Comparison of ENCODE assay signal across 13 mouse cellular contexts in genomic region chr2:91033000-91033399, GRCm38 (mm10). TPM values are rescaled to one million over a fixed set of nuclear protein-coding genes. Genes with fewer than 3 reads are reported as not detected.
DNase-seq lines count a peak whose midpoint lies in the region; ATAC-seq and TF ChIP-seq lines count a peak whose summit lies in the region.
"Had no signal": no experiment of that assay in that cellular context is flagged by ENCODE, and none has a peak within 500 bp of the region (broad histone marks: within the 10 kb centered on the region; RNA-seq: fewer than 3 reads in every experiment).

No protein-coding gene starts in this region.

- H3K4me2 ChIP-seq in kidney, postnatal 0 days (ENCODE audit: low read length) = no peak overlapping the region
- no peak overlapping the region for H3K4me2 ChIP-seq in forebrain, embryonic 12.5 days
- H3K4me2 ChIP-seq: forebrain, embryonic 15.5 days; hindbrain, embryonic 15.5 days; neural tube, embryonic 12.5 days had no signal

- in situ Hi-C loops in ES-E14 (cut with MboI; ENCODE audit: low sequenced_read_pairs in 2 of 2, unreplicated experiment in 2 of 2) = no loop called here

- H3K9me3 ChIP-seq in kidney, postnatal 0 days (replicated peaks; ENCODE audit: low read length) = no peaks in the 10 kb centered on the region
- H3K9me3 ChIP-seq in ES-E14 (ENCODE audit: control insufficient read depth, insufficient read depth, low read depth, low read length) = no peaks in the 10 kb centered on the region
- H3K9me3 ChIP-seq in forebrain, embryonic 12.5 days = no peaks in the 10 kb centered on the region
- H3K9me3 ChIP-seq: forebrain, embryonic 15.5 days; heart, embryonic 10.5 days; hindbrain, embryonic 15.5 days; neural tube, embryonic 12.5 days had no signal

- DNase-seq in kidney, postnatal 0 days (ENCODE audit: low spot score) = peak; percentile 37
- DNase-seq in kidney, postnatal 4 days = no peak
- no peak for DNase-seq in ES-E14 (ENCODE audit: low read depth, low spot score)
- no peak for DNase-seq in left cerebral cortex, adult 9 months (ENCODE audit: low spot score in 2 of 2)
- DNase-seq: kidney, postnatal 36 days; right cerebral cortex, postnatal 14 days had no signal

- no peaks in the 10 kb centered on the region; the same call in 1 of the 2 replicates for H3K4me1 ChIP-seq in kidney, postnatal 0 days (replicated peaks; ENCODE audit: insufficient read depth, low read length)
- no peaks in the 10 kb centered on the region; a peak in 1 of 4 replicates for H3K4me1 ChIP-seq in ES-E14 (ENCODE audit: control insufficient read depth in 2 of 2, insufficient read depth in 2 of 2, low read length in 2 of 2, poor library complexity in 1 of 2)
- H3K4me1 ChIP-seq in forebrain, embryonic 12.5 days = peaks cover 2% of the 10 kb centered on the region; the same call in 1 of the 2 replicates
- H3K4me1 ChIP-seq: forebrain, embryonic 15.5 days; hindbrain, embryonic 15.5 days had no signal

- no peak overlapping the region for H3K9ac ChIP-seq in kidney, postnatal 0 days (ENCODE audit: low read depth, low read length)
- peak overlapping the region; percentile 40; the same call in 1 of the 2 replicates for H3K9ac ChIP-seq in ES-E14 (ENCODE audit: insufficient read depth, low read depth, low read length, poor library complexity, severe bottlenecking)
- no peak overlapping the region for H3K9ac ChIP-seq in forebrain, embryonic 12.5 days
- H3K9ac ChIP-seq: forebrain, embryonic 15.5 days; hindbrain, embryonic 15.5 days; neural tube, embryonic 12.5 days had no signal

- H3K79me2 ChIP-seq in C2C12 (ENCODE audit: control insufficient read depth, insufficient read depth) = peaks cover 10% of the 10 kb centered on the region

- no peak overlapping the region for H3ac ChIP-seq in C2C12 (ENCODE audit: control insufficient read depth, insufficient read length, low read depth)

- WGBS in kidney, postnatal 0 days = 21% methylated on average over 3 of the region's 3 CpGs
- WGBS in forebrain, embryonic 12.5 days = 23% methylated on average over 3 of the region's 3 CpGs

- peak; percentile 55 for TF ChIP-seq CTCF in kidney, postnatal 0 days (IDR thresholded peaks at IDR 0.05; ENCODE audit: low read depth)
- no peak for TF ChIP-seq CTCF in C2C12 (IDR thresholded peaks at IDR 0.05; ENCODE audit: control insufficient read depth, insufficient read depth, insufficient read length)

- H3K4me3 ChIP-seq in kidney, postnatal 0 days (replicated peaks; ENCODE audit: low read depth, low read length) = no peak overlapping the region
- H3K4me3 ChIP-seq in C2C12 (ENCODE audit: insufficient read depth, poor library complexity, severe bottlenecking) (no peak overlapping the region), ES-E14 (ENCODE audit: insufficient read depth in 1 of 2, low read depth in 1 of 2, low read length in 2 of 2, poor library complexity in 1 of 2, severe bottlenecking in 1 of 2) (no peak overlapping the region)
- no peak overlapping the region for H3K4me3 ChIP-seq in forebrain, embryonic 12.5 days (replicated peaks)
- H3K4me3 ChIP-seq: forebrain, embryonic 15.5 days; heart, embryonic 10.5 days; hindbrain, embryonic 15.5 days; neural tube, embryonic 12.5 days had no signal

- H3K79me3 ChIP-seq in C2C12 (ENCODE audit: low read depth) = no peaks in the 10 kb centered on the region

- no peaks in the 10 kb centered on the region for H3K27me3 ChIP-seq in kidney, postnatal 0 days (ENCODE audit: insufficient read depth, low read length)
- no peaks in the 10 kb centered on the region for H3K27me3 ChIP-seq in C2C12 (ENCODE audit: control insufficient read depth, insufficient read depth, insufficient read length)
- H3K27me3 ChIP-seq in forebrain, embryonic 12.5 days = no peaks in the 10 kb centered on the region
- H3K27me3 ChIP-seq: forebrain, embryonic 15.5 days; hindbrain, embryonic 15.5 days; neural tube, embryonic 12.5 days had no signal

- no peaks in the 10 kb centered on the region for H3K36me3 ChIP-seq in kidney, postnatal 0 days (ENCODE audit: insufficient read depth, low read length)
- H3K36me3 ChIP-seq in C2C12 (ENCODE audit: control insufficient read depth, insufficient read depth) (no peaks in the 10 kb centered on the region), ES-E14 (ENCODE audit: control insufficient read depth, insufficient read depth, low read length, poor library complexity, severe bottlenecking) (no peaks in the 10 kb centered on the region)
- H3K36me3 ChIP-seq in forebrain, embryonic 12.5 days (replicated peaks) = no peaks in the 10 kb centered on the region
- H3K36me3 ChIP-seq: forebrain, embryonic 15.5 days; heart, embryonic 10.5 days; hindbrain, embryonic 15.5 days; neural tube, embryonic 12.5 days had no signal

- ATAC-seq in kidney, postnatal 0 days (replicated peaks; ENCODE audit: low FRiP score, low read depth) = no peak
- ATAC-seq in granulocyte monocyte progenitor cell, adult 5-6 weeks (replicated peaks; ENCODE audit: poor library complexity, severe bottlenecking) = peak; percentile 60; the same call in 1 of the 2 replicates
- ATAC-seq in forebrain, embryonic 12.5 days (ENCODE audit: low FRiP score) = no peak
- ATAC-seq: forebrain, embryonic 15.5 days had no signal

- H3K27ac ChIP-seq in kidney, postnatal 0 days = no peak overlapping the region
- no peak overlapping the region for H3K27ac ChIP-seq in ES-E14 (ENCODE audit: insufficient read depth, low read depth, low read length, poor library complexity, severe bottlenecking)
- H3K27ac ChIP-seq in forebrain, embryonic 12.5 days = no peak overlapping the region
- H3K27ac ChIP-seq: forebrain, embryonic 15.5 days; heart, embryonic 10.5 days; hindbrain, embryonic 15.5 days; neural tube, embryonic 12.5 days had no signal

TF ChIP-seq in C2C12, 6 proteins besides CTCF, POLR2A, EP300 and RAD21:
- peak; percentile 73 for TF ChIP-seq USF1 (IDR thresholded peaks at IDR 0.05; ENCODE audit: low read depth)
- TF ChIP-seq FOSL1 (IDR thresholded peaks at IDR 0.05; ENCODE audit: insufficient read depth, low read length, poor library complexity, severe bottlenecking) = no peak
- no peak for TF ChIP-seq MYOD1 (IDR thresholded peaks at IDR 0.05; ENCODE audit: control insufficient read depth, insufficient read length, low read depth)
- no peak for TF ChIP-seq CEBPB (IDR thresholded peaks at IDR 0.05; ENCODE audit: low read depth)
- TF ChIP-seq MAX (IDR thresholded peaks at IDR 0.05) = peak; percentile 87

TF ChIP-seq in ES-E14, 5 proteins besides CTCF, POLR2A, EP300 and RAD21:
- TF ChIP-seq ZC3H11A (IDR thresholded peaks at IDR 0.05; ENCODE audit: borderline replicate concordance, low read depth, low read length) (no peak), ZNF384 (IDR thresholded peaks at IDR 0.05; ENCODE audit: low read depth, low read length) (no peak), HCFC1 (IDR thresholded peaks at IDR 0.05; ENCODE audit: borderline replicate concordance, insufficient read depth, low read length) (no peak)
TF ChIP-seq in ES-E14: peak in this region for 0.

RNA-seq across cellular contexts. Expression of gene Rapsn, which starts 2.4 kb away (rescaled TPM):
- 5.7 and 6.1 TPM in 2 replicates for polyA plus RNA-seq in kidney, postnatal 0 days (2015; fragmentation: Nextera tagmentation; extraction: Ambion mirVana)
- 122 TPM for polyA plus RNA-seq in C2C12 (2012; fragmentation: generic; extraction: Trizol)
- 1.1 and 2.4 TPM in 2 replicates for total RNA-seq in ES-E14 (2012; rRNA removed)
- total RNA-seq in granulocyte monocyte progenitor cell, adult 5-6 weeks (2014; fragmentation: Nextera tagmentation) = 1.5 and 8.2 TPM in 2 replicates
- total RNA-seq in granulocyte monocyte progenitor cell, adult 5-6 weeks (2017) = 0.39 TPM in 1 of 2 replicates, not detected in the other
- 1.9 and 2.6 TPM in 2 replicates for polyA plus RNA-seq in forebrain, embryonic 12.5 days (2016; fragmentation: Nextera tagmentation; extraction: Ambion mirVana)

RNA-seq across cellular contexts. Expression of gene Psmc3, which starts 20.8 kb away (rescaled TPM):
- polyA plus RNA-seq in kidney, postnatal 0 days (2015; fragmentation: Nextera tagmentation; extraction: Ambion mirVana) = 287 and 307 TPM in 2 replicates
- polyA plus RNA-seq in C2C12 (2012; fragmentation: generic; extraction: Trizol) = 367 TPM
- total RNA-seq in ES-E14 (2012; rRNA removed) = 226 and 262 TPM in 2 replicates
- 155 and 159 TPM in 2 replicates for total RNA-seq in granulocyte monocyte progenitor cell, adult 5-6 weeks (2014; fragmentation: Nextera tagmentation)
- total RNA-seq in granulocyte monocyte progenitor cell, adult 5-6 weeks (2017) = 282 TPM in 2 replicates
- 294 and 301 TPM in 2 replicates for polyA plus RNA-seq in forebrain, embryonic 12.5 days (2016; fragmentation: Nextera tagmentation; extraction: Ambion mirVana)

RNA-seq across cellular contexts. Expression of gene Slc39a13, which starts 37.2 kb away (rescaled TPM):
- 39.9 and 41.8 TPM in 2 replicates for polyA plus RNA-seq in kidney, postnatal 0 days (2015; fragmentation: Nextera tagmentation; extraction: Ambion mirVana)
- polyA plus RNA-seq in C2C12 (2012; fragmentation: generic; extraction: Trizol) = 52.3 TPM
- total RNA-seq in ES-E14 (2012; rRNA removed) = 18.3 and 20.1 TPM in 2 replicates
- total RNA-seq in granulocyte monocyte progenitor cell, adult 5-6 weeks (2014; fragmentation: Nextera tagmentation) = 10.0 and 35.1 TPM in 2 replicates
- total RNA-seq in granulocyte monocyte progenitor cell, adult 5-6 weeks (2017) = 4.8 and 9.4 TPM in 2 replicates
- polyA plus RNA-seq in forebrain, embryonic 12.5 days (2016; fragmentation: Nextera tagmentation; extraction: Ambion mirVana) = 22.6 and 24.3 TPM in 2 replicates

RNA-seq across cellular contexts. Expression of gene Spi1, which starts 49.2 kb away (rescaled TPM):
- 4.4 and 6.0 TPM in 2 replicates for polyA plus RNA-seq in kidney, postnatal 0 days (2015; fragmentation: Nextera tagmentation; extraction: Ambion mirVana)
- not detected for polyA plus RNA-seq in C2C12 (2012; fragmentation: generic; extraction: Trizol)
- 0.31 and 0.32 TPM in 2 replicates for total RNA-seq in ES-E14 (2012; rRNA removed)
- 208 and 244 TPM in 2 replicates for total RNA-seq in granulocyte monocyte progenitor cell, adult 5-6 weeks (2014; fragmentation: Nextera tagmentation)
- 114 and 139 TPM in 2 replicates for total RNA-seq in granulocyte monocyte progenitor cell, adult 5-6 weeks (2017)
- polyA plus RNA-seq in forebrain, embryonic 12.5 days (2016; fragmentation: Nextera tagmentation; extraction: Ambion mirVana) = 1.7 and 2.7 TPM in 2 replicates

Comparison
In these comparisons a context has a peak if more than half of its experiments do, and no peak if none do; other contexts are left out.
1. RNA of gene Rapsn, which starts 2.4 kb away (polyA plus RNA-seq): 122 TPM in C2C12 (single experiment); 5.7 to 6.1 TPM in kidney, postnatal 0 days and 1.9 to 2.6 TPM in forebrain, embryonic 12.5 days; every median in the first group is over 10 times any median in the second.